Mouse (Mus musculus) kidney, adult 2 months (tissue): ENCODE results near the gene Mlx. TPM values are rescaled to one million over a fixed set of nuclear protein-coding genes. Genes with fewer than 3 reads are reported as not detected.
A peak's percentile ranks its signal among the peaks of the same experiment; 100 is the strongest.
"Not testable (repeated sequence)": the region's sequence is repeated elsewhere in the genome, so short reads cannot be mapped to it uniquely, and the experiment has no call there.

Experiments used
- DNase-seq: peaks from one replicate; pipeline ENCODE4 v3.0.0; 2021
- H3K27ac ChIP-seq: fragments of 200-500 bp; 2 replicates; pipeline ENCODE4 v1.5.1; 2012; ENCODE audit warnings: low read depth, low read length, control low read depth, inconsistent platforms; ENCODE audit not compliant: insufficient read depth
- H3K27me3 ChIP-seq: fragments of 200-500 bp; replicated peaks from 2 replicates; pipeline ENCODE4 v1.6.1; 2012; ENCODE audit warnings: mild to moderate bottlenecking, moderate library complexity, low read length, inconsistent platforms; ENCODE audit not compliant: control insufficient read depth, insufficient read depth
- H3K36me3 ChIP-seq: fragments of 200-500 bp; 2 replicates; pipeline ENCODE4 v1.6.1; 2012; ENCODE audit warnings: mild to moderate bottlenecking, moderate library complexity, low read length, inconsistent platforms; ENCODE audit not compliant: control insufficient read depth, insufficient read depth
- H3K4me1 ChIP-seq: fragments of 200-500 bp; 2 replicates; pipeline ENCODE4 v1.6.1; 2011; ENCODE audit warnings: low read length; ENCODE audit not compliant: control insufficient read depth, insufficient read depth
- H3K4me3 ChIP-seq: fragments of 200-500 bp; 2 replicates; pipeline ENCODE4 v1.5.1; 2011; ENCODE audit warnings: mild to moderate bottlenecking, low read depth, low read length, control low read depth; ENCODE audit not compliant: insufficient read depth
- CTCF ChIP-seq: fragments of 200-500 bp; conservative IDR thresholded peaks from 2 replicates; pipeline ENCODE4 v1.5.1; 2011; ENCODE audit warnings: low read depth, mild to moderate bottlenecking, control low read depth, low read length, moderate library complexity, mixed read lengths; ENCODE audit not compliant: insufficient read depth, insufficient read length
- POLR2A ChIP-seq: fragments of 200-500 bp; IDR thresholded peaks from one replicate; pipeline ENCODE4 v1.6.1; 2011; ENCODE audit warnings: low read depth, low read length, control low read depth
- WGBS: fragments of 180-500 bp; shearing (Covaris S2); methylation state at CpG from one replicate; pipeline ENCODE4 v1.1.7; 2018; 5-methylcytosine and 5-hydroxymethylcytosine counted together
- polyA plus RNA-seq: library from polyadenylated mRNA; depleted of rRNA; stranded (reverse); fragments of >200 nt; gene quantifications from 2 replicates; pipeline ENCODE4 v1.2.3, GENCODE M21; 2012

Gene Mlx
- polyA plus RNA-seq, 1 experiment: 56.9 TPM

DNA sequence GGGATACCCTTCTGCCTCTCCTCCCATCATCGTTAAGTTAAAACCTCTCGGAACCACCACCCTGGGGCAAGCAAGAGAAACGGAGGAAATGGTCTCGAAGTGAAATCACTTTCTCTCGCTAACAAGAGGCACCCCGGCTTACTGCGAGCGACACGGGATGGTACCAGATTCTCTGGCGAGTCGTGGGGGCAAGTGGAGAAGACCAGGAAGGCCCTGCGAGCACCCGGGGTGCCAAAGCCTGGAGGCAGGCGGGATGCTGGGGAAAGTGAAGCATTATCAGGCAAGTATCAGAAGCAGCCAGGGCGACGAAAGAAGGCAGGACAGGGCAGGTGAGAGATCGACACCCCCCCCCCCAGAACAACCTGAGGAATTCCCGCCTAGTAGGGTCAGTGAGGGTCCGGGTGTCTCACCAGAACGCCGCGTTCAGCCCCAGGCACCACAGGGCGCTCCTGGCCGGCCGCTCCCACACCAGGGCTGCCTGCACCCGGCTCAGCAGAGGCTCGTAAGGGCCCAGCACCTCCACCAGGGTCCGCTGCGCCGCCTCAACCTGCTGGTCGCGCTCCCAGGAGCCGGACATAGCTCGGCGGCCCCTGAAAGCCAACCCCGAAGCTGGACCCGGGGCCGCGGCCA, 32.2 kb downstream of the Mlx start:
- peak overlapping the region; percentile 72 for H3K4me3 ChIP-seq
- WGBS: under 1% methylated on average over 39 of the region's 39 CpGs
- TF ChIP-seq CTCF (no peak), POLR2A (no peak)
- H3K27me3 ChIP-seq: no peaks in the 10 kb centered on the region
- no peak for DNase-seq
- H3K4me1 ChIP-seq: peaks cover 8% of the 10 kb centered on the region; the same call in 1 of the 2 replicates
- H3K27ac ChIP-seq: peak overlapping the region; percentile 57
- H3K36me3 ChIP-seq: no peaks in the 10 kb centered on the region

DNA sequence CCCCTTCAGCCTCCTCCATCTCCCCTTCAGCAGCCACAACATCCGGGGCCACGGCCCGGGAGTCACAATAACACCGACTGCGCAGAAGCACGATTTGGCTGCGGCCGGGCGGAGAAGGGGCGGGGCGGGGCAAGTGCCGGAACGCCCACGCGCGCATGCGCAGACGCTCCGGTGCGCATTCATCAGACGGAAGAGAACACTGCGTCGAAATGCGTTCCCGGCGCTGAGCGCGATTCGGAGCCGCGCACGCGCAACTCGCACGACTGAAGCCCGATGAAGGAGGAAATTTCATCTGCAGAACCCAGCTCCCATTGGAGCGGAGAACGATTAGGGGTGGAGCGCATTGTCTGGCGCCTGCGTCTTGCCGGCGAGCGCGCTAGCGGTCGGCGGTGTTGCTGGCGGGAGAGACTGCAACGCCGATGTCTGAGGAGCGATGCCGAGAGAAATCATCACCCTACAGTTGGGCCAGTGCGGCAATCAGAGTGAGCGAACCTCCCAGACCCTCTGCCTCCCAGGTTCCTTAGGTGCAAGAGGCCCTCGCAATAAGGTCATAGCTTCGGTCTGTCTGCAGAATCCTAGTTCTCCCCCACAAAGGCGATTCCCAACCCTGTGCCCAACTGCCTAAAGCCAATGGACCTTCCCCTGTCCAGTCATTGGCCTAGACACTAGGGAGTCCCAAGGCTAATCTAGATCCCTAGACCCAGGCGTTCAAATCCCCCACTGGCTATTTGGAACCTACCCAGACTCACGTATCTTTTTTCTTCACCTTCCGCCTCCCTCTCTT, 32.9 kb downstream of the Mlx start, which contains the start of the genes Retreg3 and Tubg1:
TSS of gene Retreg3 (minus strand) at position 133 of the 784 bp plus-strand sequence.
TSS of gene Tubg1 (plus strand) at position 178 of the 784 bp plus-strand sequence.
- Histone ChIP-seq H3K36me3 (no peaks in the 10 kb centered on the region), H3K27ac (peak within 1 kb of the TSS; percentile 65), H3K27me3 (no peaks in the 10 kb centered on the region), H3K4me3 (peak within 1 kb of the TSS; percentile 75), H3K4me1 (peaks cover 8% of the 10 kb centered on the region; the same call in 1 of the 2 replicates)
- DNase-seq: peak; percentile 99
- TF ChIP-seq POLR2A (peak; percentile 88), CTCF (0 out of 2 replicates have a peak, but pooled peaks have one; percentile 11)
- WGBS: under 1% methylated on average over 61 of the region's 61 CpGs

DNA sequence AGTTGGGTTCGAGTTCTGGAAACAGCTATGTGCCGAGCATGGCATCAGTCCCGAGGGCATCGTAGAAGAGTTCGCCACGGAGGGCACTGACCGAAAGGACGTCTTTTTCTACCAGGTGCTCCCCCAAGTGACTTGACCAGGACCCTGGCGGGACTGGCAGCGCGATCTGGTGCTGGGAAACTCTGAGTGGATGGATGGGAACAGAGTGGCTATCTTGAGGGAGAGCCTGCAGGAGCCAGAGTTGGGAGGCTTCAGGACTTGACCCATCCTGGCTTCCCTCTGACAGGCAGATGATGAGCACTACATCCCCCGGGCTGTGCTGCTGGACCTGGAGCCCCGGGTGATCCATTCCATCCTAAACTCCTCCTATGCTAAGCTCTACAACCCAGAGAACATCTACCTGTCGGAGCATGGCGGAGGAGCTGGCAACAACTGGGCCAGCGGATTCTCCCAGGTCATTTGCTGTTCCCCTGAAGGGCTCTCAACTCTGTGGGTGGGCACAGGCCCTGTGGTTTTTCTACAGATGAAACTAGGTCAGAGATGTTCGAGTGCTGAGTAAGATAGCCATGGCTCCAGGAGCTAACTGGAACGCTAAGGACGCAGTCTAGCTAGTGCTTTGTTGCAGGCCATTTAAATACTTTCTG, 33.6 kb downstream of the Mlx start:
- Histone ChIP-seq H3K4me1 (peaks cover 8% of the 10 kb centered on the region; the same call in 1 of the 2 replicates), H3K4me3 (peak overlapping the region; percentile 75), H3K27me3 (no peaks in the 10 kb centered on the region), H3K27ac (peak overlapping the region; percentile 65), H3K36me3 (no peaks in the 10 kb centered on the region)
- TF ChIP-seq POLR2A (no peak), CTCF (no peak)
- no peak for DNase-seq
- WGBS: 21% methylated on average over 19 of the region's 19 CpGs

DNA sequence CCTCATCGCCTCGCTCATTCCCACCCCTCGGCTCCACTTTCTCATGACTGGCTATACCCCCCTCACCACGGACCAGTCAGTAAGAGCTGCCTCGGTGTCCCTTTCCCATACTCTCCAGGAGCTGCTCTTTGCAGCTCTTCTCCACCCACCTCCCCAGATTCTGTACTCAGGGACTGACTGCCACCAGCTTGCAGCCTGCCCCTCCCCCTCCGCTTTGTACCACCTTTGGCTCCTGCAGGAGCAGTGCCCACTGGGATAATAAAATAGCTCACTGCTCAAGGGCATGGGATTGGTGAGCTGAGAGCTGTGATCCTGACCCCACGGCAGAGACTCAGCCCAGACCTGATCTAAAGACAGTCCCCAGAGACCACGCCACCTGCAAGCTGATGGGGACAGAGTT, 37.4 kb downstream of the Mlx start:
- not testable (repeated sequence) for H3K27me3 ChIP-seq, DNase-seq

DNA sequence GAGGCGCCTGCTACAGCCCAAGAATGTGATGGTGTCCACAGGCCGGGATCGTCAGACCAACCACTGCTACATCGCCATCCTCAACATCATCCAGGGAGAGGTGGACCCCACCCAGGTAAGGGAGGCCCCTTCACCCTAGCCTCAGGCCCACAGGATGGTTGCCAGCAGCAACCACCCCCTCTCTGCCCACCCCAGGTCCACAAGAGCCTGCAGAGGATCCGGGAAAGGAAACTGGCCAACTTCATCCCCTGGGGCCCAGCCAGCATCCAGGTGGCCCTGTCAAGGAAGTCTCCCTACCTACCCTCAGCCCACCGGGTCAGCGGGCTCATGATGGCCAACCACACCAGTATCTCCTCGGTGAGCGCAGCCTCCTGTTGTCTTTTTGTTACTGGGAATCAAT, 37.9 kb downstream of the Mlx start:
- not testable (repeated sequence) for H3K4me3 ChIP-seq, H3K27ac ChIP-seq, H3K27me3 ChIP-seq, H3K36me3 ChIP-seq, DNase-seq, H3K4me1 ChIP-seq
- WGBS: 93% methylated on average over 9 of the region's 9 CpGs

More for the DNA sequence above, 37.4 kb downstream of the Mlx start:
- H3K4me1 ChIP-seq, H3K4me3 ChIP-seq, H3K27ac ChIP-seq, H3K36me3 ChIP-seq: not testable (repeated sequence)
- 95% methylated on average over 8 of the region's 8 CpGs for WGBS

DNA sequence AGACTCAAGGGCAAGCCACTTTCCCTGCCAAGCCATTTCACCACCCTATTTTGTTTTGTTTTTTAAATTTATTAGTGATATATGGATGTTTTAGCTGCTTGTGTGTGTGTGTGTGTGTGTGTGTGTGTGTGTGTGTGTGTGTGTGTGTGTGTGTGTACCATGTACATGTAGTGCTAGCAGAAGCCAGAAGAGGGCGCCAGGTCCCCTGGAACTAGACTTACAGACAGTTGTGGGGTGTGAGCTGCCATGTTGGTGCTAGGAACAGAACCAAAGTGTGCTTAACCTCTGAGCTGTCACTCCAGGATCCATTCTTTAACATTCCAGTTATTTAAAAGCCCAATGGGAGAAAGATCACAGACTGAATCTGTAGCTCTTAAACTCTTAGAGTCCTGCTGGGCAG, 40.0 kb downstream of the Mlx start:
- Histone ChIP-seq H3K27me3 (no peaks in the 10 kb centered on the region), H3K36me3 (no peaks in the 10 kb centered on the region), H3K4me1 (no peaks in the 10 kb centered on the region), H3K4me3 (no peak overlapping the region), H3K27ac (no peak overlapping the region)
- TF ChIP-seq CTCF (peak; percentile 23; the same call in 1 of the 2 replicates), POLR2A (no peak)
- 100% methylated on average over 1 of the region's 1 CpGs for WGBS
- no peak for DNase-seq

DNA sequence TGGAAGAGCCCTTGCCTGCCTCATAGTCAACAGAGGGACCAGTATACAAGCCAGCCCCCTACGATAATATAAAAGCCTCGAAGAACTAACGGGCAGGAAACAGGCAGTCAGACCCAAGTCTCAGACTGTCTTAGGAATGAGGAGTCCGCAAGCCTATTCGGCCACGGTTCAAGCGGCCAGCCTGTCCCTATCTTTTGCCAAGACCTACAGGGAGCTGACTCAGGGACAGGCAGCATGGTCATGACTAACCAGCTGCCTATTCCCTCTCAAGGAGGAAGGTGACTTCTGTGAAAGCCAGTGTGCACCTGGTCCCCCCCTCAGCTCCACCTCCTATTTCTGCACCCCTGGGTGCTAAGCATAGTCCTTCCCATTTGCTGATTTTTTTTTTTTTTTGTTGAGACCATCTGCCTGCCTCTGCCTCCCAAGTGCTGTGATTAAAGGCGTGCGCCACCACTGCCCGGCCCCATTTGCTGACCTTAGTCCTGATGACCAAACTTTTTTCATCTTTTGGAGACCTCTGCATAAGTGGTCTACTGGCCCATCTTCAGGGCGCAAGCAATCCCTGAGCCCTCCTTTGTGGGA, 42.0 kb downstream of the Mlx start:
- H3K27ac ChIP-seq: no peak overlapping the region
- no peak for DNase-seq
- no peaks in the 10 kb centered on the region for H3K36me3 ChIP-seq
- TF ChIP-seq CTCF: no peak
- TF ChIP-seq POLR2A: no peak
- no peak overlapping the region for H3K4me3 ChIP-seq
- H3K27me3 ChIP-seq: no peaks in the 10 kb centered on the region
- WGBS: 79% methylated on average over 11 of the region's 11 CpGs
- H3K4me1 ChIP-seq: no peaks in the 10 kb centered on the region
